11 mouse cellular contexts compared by ENCODE assay signal in genomic region chr9:72084131-72084530, GRCm38 (mm10). TPM values are rescaled to one million over a fixed set of nuclear protein-coding genes. Genes with fewer than 3 reads are reported as not detected.
DNase-seq lines count a peak whose midpoint lies in the region; ATAC-seq and TF ChIP-seq lines count a peak whose summit lies in the region.
"Had no signal": no experiment of that assay in that cellular context is flagged by ENCODE, and none has a peak within 500 bp of the region (broad histone marks: within the 10 kb centered on the region; RNA-seq: fewer than 3 reads in every experiment).

No protein-coding gene starts in this region.

- TF ChIP-seq CTCF in gastrocnemius, adult 2 months (IDR thresholded peaks at IDR 0.05): no peak

- peak overlapping the region; percentile 35; the same call in 1 of the 2 replicates for H3K27ac ChIP-seq in gastrocnemius, adult 2 months
- no peak overlapping the region for H3K27ac ChIP-seq in midbrain, embryonic 14.5 days (replicated peaks; ENCODE audit: low read depth, low read length)
- H3K27ac ChIP-seq in midbrain, embryonic 16.5 days (ENCODE audit: low read length): no peak overlapping the region
- H3K27ac ChIP-seq: liver, embryonic 14.5 days had no signal

- no peaks in the 10 kb centered on the region for H3K36me3 ChIP-seq in midbrain, embryonic 14.5 days (ENCODE audit: control insufficient read depth, insufficient read depth, low read length)
- no peaks in the 10 kb centered on the region for H3K36me3 ChIP-seq in midbrain, embryonic 16.5 days (ENCODE audit: control insufficient read depth, insufficient read depth, low read length)
- H3K36me3 ChIP-seq: heart, embryonic 15.5 days had no signal

- no peak overlapping the region for H3K9ac ChIP-seq in midbrain, embryonic 14.5 days (replicated peaks; ENCODE audit: low read length)
- H3K9ac ChIP-seq in midbrain, embryonic 16.5 days (ENCODE audit: low read depth, low read length): no peak overlapping the region
- H3K9ac ChIP-seq: heart, embryonic 15.5 days; liver, embryonic 14.5 days had no signal

- no peak overlapping the region for H3K4me3 ChIP-seq in gastrocnemius, adult 2 months
- no peak overlapping the region for H3K4me3 ChIP-seq in midbrain, embryonic 14.5 days (replicated peaks; ENCODE audit: low read depth, low read length)
- no peak overlapping the region for H3K4me3 ChIP-seq in midbrain, embryonic 16.5 days (ENCODE audit: low read depth, low read length)
- H3K4me3 ChIP-seq: heart, embryonic 15.5 days had no signal

- H3K4me2 ChIP-seq in midbrain, embryonic 14.5 days (ENCODE audit: low read length): no peak overlapping the region
- no peak overlapping the region for H3K4me2 ChIP-seq in midbrain, embryonic 16.5 days (ENCODE audit: low read length)
- H3K4me2 ChIP-seq: heart, embryonic 15.5 days had no signal

- no peak for ATAC-seq in midbrain, embryonic 14.5 days (ENCODE audit: low FRiP score, low TSS enrichment)
- ATAC-seq in midbrain, embryonic 16.5 days: no peak
- ATAC-seq in erythroblast, adult 5-6 weeks (replicated peaks; ENCODE audit: low FRiP score, poor library complexity, severe bottlenecking): no peak

- no peaks in the 10 kb centered on the region for H3K9me3 ChIP-seq in midbrain, embryonic 14.5 days (ENCODE audit: control insufficient read depth, low read length)
- no peaks in the 10 kb centered on the region for H3K9me3 ChIP-seq in midbrain, embryonic 16.5 days (replicated peaks; ENCODE audit: control insufficient read depth, low read length, poor library complexity, severe bottlenecking)
- H3K9me3 ChIP-seq: heart, embryonic 15.5 days had no signal

- intact Hi-C loops in gastrocnemius, adult 2 months (cut with DNase I): no loop called here
- intact Hi-C loops in gastrocnemius, postnatal 36 days (cut with DNase I): no loop called here
- intact Hi-C loops in left cerebral cortex, postnatal 36 days (cut with DNase I): no loop called here

- H3K27me3 ChIP-seq in midbrain, embryonic 14.5 days (ENCODE audit: control insufficient read depth, insufficient read depth, low read length): no peaks in the 10 kb centered on the region
- no peaks in the 10 kb centered on the region for H3K27me3 ChIP-seq in midbrain, embryonic 16.5 days (ENCODE audit: control insufficient read depth, insufficient read depth, low read depth, low read length)
- H3K27me3 ChIP-seq: heart, embryonic 15.5 days had no signal

- peaks cover 4% of the 10 kb centered on the region; the same call in 1 of the 2 replicates for H3K4me1 ChIP-seq in midbrain, embryonic 14.5 days (ENCODE audit: control insufficient read depth, insufficient read depth, low read length)
- peaks cover 5% of the 10 kb centered on the region; the same call in 1 of the 2 replicates for H3K4me1 ChIP-seq in midbrain, embryonic 16.5 days (ENCODE audit: control insufficient read depth, insufficient read depth, low read length)

- no peak for DNase-seq in gastrocnemius, adult 2 months
- no peak for DNase-seq in gastrocnemius, postnatal 36 days
- peak; percentile 77 for DNase-seq in midbrain, embryonic 14.5 days
- DNase-seq in forelimb bud, embryonic 11.5 days (ENCODE audit: low read depth, low spot score): peak; percentile 16
- DNase-seq in left cerebral cortex, postnatal 36 days (ENCODE audit: low spot score in 2 of 2): peak; percentile 14 to 15
- no peak for DNase-seq in cerebellum, postnatal 4 days (ENCODE audit: low spot score in 2 of 2)
- DNase-seq: spleen, adult 18-20 months had no signal

RNA-seq across cellular contexts. Expression of gene Tcf12, which starts 27.5 kb away (rescaled TPM):
- 10 to 100 TPM; 24.3 to 32.1 TPM for total RNA-seq in gastrocnemius, adult 2 months (2021)
- 10 to 100 TPM; 25.8 to 27.6 TPM for total RNA-seq in gastrocnemius, postnatal 36 days (2021)
- 68.5 and 93.6 TPM in 2 replicates for polyA plus RNA-seq in midbrain, embryonic 14.5 days (2014; fragmentation: Nextera tagmentation; extraction: Ambion mirVana)
- 43.6 and 43.8 TPM in 2 replicates for polyA plus RNA-seq in midbrain, embryonic 16.5 days (2015; fragmentation: Nextera tagmentation; extraction: Ambion mirVana)
- total RNA-seq in left cerebral cortex, postnatal 36 days (2021): 10 to 100 TPM; 43.8 to 48.6 TPM
- 22.1 and 28.8 TPM in 2 replicates for total RNA-seq in erythroblast, adult 5-6 weeks (2015; ENCODE audit: low replicate concordance)
- 7.8 and 10.9 TPM in 2 replicates for total RNA-seq in erythroblast, adult 5-6 weeks (2017; ENCODE audit: low replicate concordance)

Comparison
In these comparisons a context has a peak if more than half of its experiments do, and no peak if none do; other contexts are left out.
1. DNase-seq: peak in midbrain, embryonic 14.5 days (single experiment), forelimb bud, embryonic 11.5 days (single experiment) and left cerebral cortex, postnatal 36 days (2 of 2); none in gastrocnemius, adult 2 months (single experiment), gastrocnemius, postnatal 36 days (0 of 2) and cerebellum, postnatal 4 days (0 of 2).